Mouse (Mus musculus): ENCODE measurements around the gene Wnt9a.
"Not testable (repeated sequence)": the region's sequence is repeated elsewhere in the genome, so short reads cannot be mapped to it uniquely, and the experiment has no call there.

Wnt9a gene

GRCm38 (mm10) chr11:59335150-59335549 lies 28.4 kb downstream of the Wnt9a start:
- no peak for DNase-seq (ENCODE audit: low read depth, low spot score)

GRCm38 (mm10) chr11:59335942-59336341 lies 29.2 kb downstream of the Wnt9a start:
- DNase-seq (ENCODE audit: low read depth, low spot score) = no peak

DNA sequence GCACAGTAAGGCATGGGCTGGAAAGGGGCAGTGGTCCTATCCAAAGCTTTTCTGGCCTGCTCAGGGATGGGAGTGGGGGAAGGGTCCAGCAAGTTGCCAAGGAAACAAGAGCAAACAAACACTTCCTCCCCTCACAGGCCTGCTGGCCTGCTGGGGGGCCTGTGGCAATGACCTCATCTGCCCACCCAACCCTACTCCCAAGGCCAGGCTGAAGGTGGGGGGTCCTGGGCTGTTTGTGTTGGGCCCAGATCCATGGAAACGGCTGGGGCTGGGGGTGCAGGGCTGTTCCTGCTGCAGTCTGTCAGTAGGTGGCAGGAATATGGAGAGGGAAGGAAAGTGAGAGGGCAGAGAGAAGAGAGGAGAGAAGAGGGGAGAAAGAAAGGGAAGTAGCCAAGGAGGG lies 29.7 kb downstream of the Wnt9a start:
- DNase-seq (ENCODE audit: low read depth, low spot score) = no peak

DNA sequence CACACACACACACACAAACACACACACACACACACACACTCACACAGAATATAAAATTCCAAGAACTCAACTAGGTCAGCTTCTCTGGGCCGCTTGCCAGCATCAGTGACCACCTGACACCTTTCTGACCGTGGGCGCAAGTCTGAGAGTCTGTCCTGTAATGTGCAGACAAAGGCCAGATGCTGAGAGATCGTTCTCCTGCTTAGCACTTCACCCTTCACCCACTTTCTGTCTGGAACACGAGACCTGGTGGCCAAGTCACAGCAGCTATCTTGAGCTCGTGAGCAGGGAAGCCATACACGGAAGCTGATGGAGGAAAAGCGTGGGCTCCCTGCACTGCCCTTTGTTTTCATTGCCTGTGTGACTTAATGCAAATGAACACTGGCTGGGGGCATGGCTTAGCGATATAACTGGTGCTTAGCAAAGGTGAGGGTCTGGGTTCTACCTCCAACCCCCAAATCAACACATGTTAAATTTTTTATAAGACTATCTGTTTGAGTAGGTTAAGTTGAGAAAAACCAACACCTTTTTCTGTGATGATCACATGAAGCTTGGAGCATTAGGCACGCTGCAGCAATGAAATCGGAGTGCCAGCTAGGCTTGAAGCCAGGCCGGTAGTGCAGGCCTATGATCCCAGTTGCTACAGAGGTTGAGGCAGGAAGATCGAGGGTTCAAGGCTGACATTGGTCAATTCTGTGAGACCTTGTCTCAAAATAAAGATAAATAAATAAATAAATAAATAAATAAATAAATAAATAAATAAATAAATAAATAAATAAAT lies 31.4 kb downstream of the Wnt9a start:
- DNase-seq (ENCODE audit: low read depth, low spot score) = no peak

DNA sequence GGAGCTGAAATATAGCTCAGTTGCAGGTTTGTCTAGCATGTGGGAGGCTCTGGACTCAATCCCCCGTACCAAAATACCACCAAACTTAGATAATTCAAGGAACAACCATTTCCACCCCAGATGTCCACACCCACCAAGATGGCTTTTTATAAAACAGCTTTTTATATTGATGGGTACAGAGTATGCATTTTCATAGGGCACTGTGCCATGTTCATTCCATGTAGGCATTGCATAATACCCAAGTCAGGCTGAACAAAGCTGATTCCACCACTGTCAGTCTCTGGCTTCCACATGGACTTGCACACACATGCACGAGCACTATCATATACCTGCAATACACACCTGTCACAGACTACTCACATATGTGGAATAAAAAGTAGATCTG lies 32.0 kb downstream of the Wnt9a start:
- DNase-seq (ENCODE audit: low read depth, low spot score) = peak; percentile 93

DNA sequence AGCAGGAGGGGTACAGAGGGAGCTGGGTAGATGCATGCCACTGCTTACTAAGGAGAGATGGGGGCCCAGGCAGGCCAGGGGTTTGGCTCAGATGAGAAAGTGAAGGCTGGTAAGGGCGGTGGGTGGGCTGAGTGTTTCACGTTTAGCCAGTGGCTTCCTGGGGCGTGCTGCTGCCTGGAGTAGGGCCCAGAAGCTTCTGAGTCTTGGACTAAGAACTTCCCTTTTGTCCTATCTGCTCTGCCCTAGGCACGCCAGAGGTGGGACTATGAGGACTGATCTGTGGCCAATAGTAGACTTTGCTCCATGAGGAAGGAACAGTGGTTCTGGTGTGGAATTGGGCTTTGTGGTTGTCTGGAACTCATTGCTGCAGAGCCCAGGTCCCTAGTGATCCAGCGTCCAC lies 36.2 kb downstream of the Wnt9a start:
- no peak for DNase-seq (ENCODE audit: low read depth, low spot score)

- no peak for DNase-seq (ENCODE audit: low read depth, low spot score)
These were observed 39.6 kb downstream of the Wnt9a start for GRCm38 (mm10) chr11:59346166-59346910.

DNA sequence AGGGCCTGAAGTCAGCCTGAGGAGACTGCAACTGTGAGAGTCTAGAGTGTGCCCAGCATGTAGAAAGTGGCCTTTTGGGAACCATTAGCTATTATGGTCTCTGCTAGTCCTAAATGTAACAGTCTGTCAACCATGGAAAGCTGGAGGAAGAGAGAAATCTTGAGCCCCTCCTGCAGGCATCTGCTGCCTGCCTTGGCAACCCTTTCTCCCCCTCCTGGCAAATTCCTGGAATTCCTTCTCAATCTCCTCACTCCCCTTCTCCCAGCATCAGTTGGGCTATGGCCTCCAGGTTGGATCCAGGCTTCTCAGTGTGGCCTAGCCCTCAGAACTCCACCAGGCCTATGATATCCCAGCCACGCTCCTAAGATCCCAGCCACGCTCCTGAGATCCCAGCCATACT lies 43.6 kb downstream of the Wnt9a start:
- no peak for DNase-seq (ENCODE audit: low read depth, low spot score)

- peak; percentile 50 for DNase-seq (ENCODE audit: low read depth, low spot score)
These were observed 48.1 kb downstream of the Wnt9a start for GRCm38 (mm10) chr11:59354793-59355192.

DNA sequence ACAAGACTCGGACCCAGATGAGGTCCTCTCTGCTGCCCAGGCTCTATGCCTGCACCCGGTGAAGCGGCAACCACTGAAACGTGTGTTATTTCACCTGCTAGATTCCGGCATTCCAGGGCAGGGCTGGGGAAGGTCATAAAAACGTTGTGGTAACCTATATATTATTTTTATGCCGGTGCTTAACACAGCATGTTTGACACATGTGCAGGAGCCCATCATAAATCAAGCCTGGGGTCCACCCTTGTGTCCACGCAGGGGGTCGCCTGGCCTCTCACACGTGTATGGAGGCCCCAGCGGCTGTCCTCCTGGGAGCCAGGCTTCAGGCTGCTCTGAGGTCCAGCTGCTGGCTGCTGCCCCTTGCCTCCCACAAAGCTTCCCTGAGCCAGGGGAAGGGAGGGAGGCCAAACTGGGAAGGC lies 50.2 kb downstream of the Wnt9a start:
- no peak for DNase-seq (ENCODE audit: low read depth, low spot score)

DNA sequence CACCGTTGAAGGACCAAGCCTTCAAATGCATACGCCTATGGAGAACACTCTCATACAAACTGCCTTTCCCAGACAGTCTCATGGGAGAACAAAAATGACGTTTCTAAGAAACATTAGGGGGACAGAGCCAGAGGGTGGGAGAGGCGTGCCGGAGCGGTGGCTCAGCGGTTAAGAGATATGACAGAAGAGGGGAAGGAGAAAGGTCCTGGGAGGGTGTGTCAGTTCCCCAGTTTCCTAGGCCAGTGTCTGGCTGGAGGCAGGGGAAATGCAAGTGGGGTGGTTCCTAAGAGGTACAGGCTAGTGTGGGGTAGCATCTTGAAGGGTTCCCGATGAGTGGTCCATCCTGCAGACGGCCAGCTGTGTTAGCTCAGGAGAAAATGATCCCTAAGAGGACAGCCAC lies 54.6 kb downstream of the Wnt9a start:
- DNase-seq (ENCODE audit: low read depth, low spot score) = no peak

DNA sequence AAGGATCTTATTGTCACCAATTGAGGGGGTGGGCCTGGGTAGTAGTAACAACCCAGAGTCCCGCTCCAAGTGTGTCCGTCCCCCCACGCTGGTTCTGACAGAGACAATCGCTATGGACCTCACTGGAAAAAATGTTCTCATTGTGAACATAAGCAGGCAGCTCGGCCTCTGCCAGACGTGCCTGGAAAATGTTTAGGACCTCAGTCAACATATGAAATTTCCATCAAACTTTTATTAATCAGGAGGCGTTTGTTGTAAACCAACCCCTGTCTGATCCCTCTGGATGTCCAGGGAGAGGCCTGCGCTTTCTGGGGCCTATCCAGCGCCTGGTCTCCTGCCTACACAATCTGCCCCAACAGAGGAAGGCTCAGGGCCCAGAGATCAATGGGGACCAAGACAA lies 57.3 kb downstream of the Wnt9a start:
- DNase-seq (ENCODE audit: low read depth, low spot score) = no peak

DNA sequence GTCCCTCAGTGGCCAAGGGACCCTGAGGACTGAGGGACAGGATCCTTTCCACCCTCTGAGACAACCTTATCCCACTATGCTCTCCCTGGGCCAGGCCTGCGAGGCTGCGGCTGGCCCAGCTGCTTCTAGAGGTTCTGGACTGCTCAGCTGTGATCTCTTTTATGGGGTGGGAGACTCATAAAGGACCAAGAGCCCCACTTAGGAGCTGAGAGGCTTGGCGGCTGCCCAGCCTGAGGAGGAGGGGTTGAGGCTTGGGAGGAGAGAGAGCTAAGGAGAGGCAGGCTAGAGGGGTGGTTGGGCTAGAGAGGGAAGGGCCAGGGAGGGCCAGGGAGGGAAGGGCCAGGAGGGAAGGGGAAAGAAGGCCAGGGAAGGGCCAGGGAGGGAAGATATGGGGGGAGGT lies 57.7 kb downstream of the Wnt9a start:
- DNase-seq (ENCODE audit: low read depth, low spot score) = no peak

GRCm38 (mm10) chr11:59366031-59366430 lies 59.3 kb downstream of the Wnt9a start:
- no peak for DNase-seq (ENCODE audit: low read depth, low spot score)

DNA sequence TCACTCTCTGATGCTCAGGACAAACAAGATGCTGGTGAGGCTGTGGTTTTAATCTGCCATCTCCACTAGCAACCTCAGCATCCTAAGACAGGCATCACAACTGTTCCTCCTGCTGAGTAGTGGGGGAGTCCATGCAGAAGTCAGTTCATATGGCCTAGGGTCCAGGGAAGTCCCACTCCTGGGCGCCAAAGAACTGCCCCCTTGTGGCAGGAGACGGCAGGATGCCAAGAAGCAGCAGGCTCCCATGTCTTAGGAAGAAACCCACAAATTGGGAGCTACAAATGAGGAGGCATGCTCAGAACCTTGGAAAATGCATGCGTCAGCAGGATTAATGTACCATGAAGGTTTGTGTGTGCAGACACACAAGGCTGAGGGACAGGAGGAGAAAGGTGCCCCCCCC lies 59.9 kb downstream of the Wnt9a start:
- DNase-seq (ENCODE audit: low read depth, low spot score) = no peak

GRCm38 (mm10) chr11:59367955-59368354 lies 61.2 kb downstream of the Wnt9a start:
- not testable (repeated sequence) for DNase-seq (ENCODE audit: low read depth, low spot score)

GRCm38 (mm10) chr11:59369848-59370247 lies 63.1 kb downstream of the Wnt9a start:
- no peak for DNase-seq (ENCODE audit: low read depth, low spot score)

DNA sequence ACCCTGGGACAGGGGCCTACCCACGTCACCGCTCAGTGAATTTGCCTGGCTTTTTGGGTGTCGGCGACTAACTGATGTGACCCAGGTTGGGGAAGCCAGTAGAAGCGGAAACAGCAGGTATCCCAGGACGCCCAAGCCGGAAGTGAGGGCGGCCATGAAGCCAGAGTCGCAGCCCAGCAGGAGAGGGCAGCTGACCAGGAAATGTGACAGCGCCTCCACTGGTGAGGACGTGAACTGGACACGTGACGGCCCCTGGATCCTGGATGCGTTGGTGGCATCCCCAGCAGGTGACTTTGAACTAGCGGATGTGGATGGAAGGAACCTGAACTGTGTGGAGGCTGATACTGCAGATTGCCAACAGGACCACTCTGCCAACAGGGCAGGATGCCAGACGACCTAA lies 68.7 kb downstream of the Wnt9a start, which contains the start of gene Prss38:
Gene Prss38 (minus strand): TSS at position 183 of the 400 bp plus-strand sequence.
- no peak for DNase-seq (ENCODE audit: low read depth, low spot score)

- DNase-seq (ENCODE audit: low read depth, low spot score) = no peak
These were observed 71.3 kb downstream of the Wnt9a start for GRCm38 (mm10) chr11:59377999-59378398.

- no peak for DNase-seq (ENCODE audit: low read depth, low spot score)
These were observed 72.8 kb downstream of the Wnt9a start for GRCm38 (mm10) chr11:59379547-59379946.
